Mouse (Mus musculus) neural tube, embryonic 15.5 days (tissue): Measurements from ENCODE around the gene Alppl2. TPM values are rescaled to one million over a fixed set of nuclear protein-coding genes. Genes with fewer than 3 reads are reported as not detected.
A peak's percentile ranks its signal among the peaks of the same experiment; 100 is the strongest.

Experiments used
- ATAC-seq: fragments of 200-750 bp; cut with Nextera tagmentation; 2 replicates; pipeline ENCODE4 v1.8.0; 2017; ENCODE audit warnings: mild to moderate bottlenecking, moderate TSS enrichment, moderate library complexity; ENCODE audit not compliant: low FRiP score
- H3K27ac ChIP-seq: fragments of 300-500 bp; sonication (generic); replicated peaks from 2 replicates; pipeline ENCODE4 v1.5.1; 2015; ENCODE audit warnings: mild to moderate bottlenecking, inconsistent platforms
- H3K27me3 ChIP-seq: fragments of 300-500 bp; sonication (generic); replicated peaks from 2 replicates; pipeline ENCODE4 v1.6.1; 2015; ENCODE audit warnings: inconsistent platforms
- H3K36me3 ChIP-seq: fragments of 300-500 bp; sonication (generic); 2 replicates; pipeline ENCODE4 v1.6.1; 2015; ENCODE audit warnings: inconsistent platforms
- H3K4me1 ChIP-seq: fragments of 300-500 bp; sonication (generic); 2 replicates; pipeline ENCODE4 v1.6.1; 2015; ENCODE audit warnings: inconsistent platforms
- H3K4me2 ChIP-seq: fragments of 300-500 bp; sonication (generic); 2 replicates; pipeline ENCODE4 v1.6.1; 2015; ENCODE audit warnings: inconsistent platforms, mild to moderate bottlenecking, moderate library complexity
- H3K4me3 ChIP-seq: fragments of 300-500 bp; sonication (generic); replicated peaks from 2 replicates; pipeline ENCODE4 v1.5.1; 2015; ENCODE audit warnings: mild to moderate bottlenecking, inconsistent platforms
- H3K9ac ChIP-seq: fragments of 300-500 bp; sonication (generic); replicated peaks from 2 replicates; pipeline ENCODE4 v1.6.1; 2015; ENCODE audit warnings: mild to moderate bottlenecking, inconsistent platforms
- H3K9me3 ChIP-seq: fragments of 300-500 bp; sonication (generic); replicated peaks from 2 replicates; pipeline ENCODE4 v1.6.1; 2016; ENCODE audit warnings: inconsistent platforms
- WGBS: fragments of 180-500 bp; shearing (Covaris S2); methylation state at CpG from one replicate; pipeline ENCODE4 v1.1.7; 2015; ENCODE audit warnings: mixed read lengths; 5-methylcytosine and 5-hydroxymethylcytosine counted together
- polyA plus RNA-seq: library from polyadenylated mRNA; unstranded; fragments of >200 nt; fragmentation: Nextera tagmentation; extraction: Ambion mirVana; gene quantifications from 2 replicates; pipeline ENCODE4 v1.2.1, GENCODE M21; 2015

Gene Alppl2
- not detected in 2 replicates for polyA plus RNA-seq

DNA sequence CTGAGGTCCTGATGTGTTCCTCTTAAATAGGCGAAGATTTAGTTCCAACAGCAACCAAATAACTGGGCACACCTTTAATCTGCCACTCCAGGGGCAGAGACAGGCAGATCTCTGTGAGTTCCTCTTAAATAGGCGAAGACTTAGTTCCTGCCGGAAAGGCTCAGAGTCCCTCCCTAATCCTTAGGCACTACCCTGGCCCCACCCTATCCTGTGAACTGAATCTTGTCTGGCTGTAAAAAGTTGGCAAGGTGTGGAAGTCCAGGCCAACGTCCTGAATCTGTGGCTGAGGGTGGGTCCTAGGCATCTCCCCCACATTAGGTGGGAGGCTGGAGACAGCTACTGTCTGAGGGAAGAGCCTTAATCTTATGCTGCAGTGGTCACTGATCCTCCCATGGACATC is at the start of gene Alppl2:
Alppl2 (minus strand) TSS at position 101 of the 400 bp plus-strand sequence.
- no peak within 1 kb of the TSS for H3K9ac ChIP-seq
- no peak for ATAC-seq
- 79% methylated on average over 4 of the region's 4 CpGs for WGBS
- no peaks in the 10 kb centered on the region for H3K36me3 ChIP-seq
- no peak within 1 kb of the TSS for H3K27ac ChIP-seq
- no peaks in the 10 kb centered on the region for H3K9me3 ChIP-seq
- no peak within 1 kb of the TSS for H3K4me3 ChIP-seq
- no peak within 1 kb of the TSS for H3K4me2 ChIP-seq
- H3K4me1 ChIP-seq, result no peaks in the 10 kb centered on the region
- H3K27me3 ChIP-seq, result no peaks in the 10 kb centered on the region

DNA sequence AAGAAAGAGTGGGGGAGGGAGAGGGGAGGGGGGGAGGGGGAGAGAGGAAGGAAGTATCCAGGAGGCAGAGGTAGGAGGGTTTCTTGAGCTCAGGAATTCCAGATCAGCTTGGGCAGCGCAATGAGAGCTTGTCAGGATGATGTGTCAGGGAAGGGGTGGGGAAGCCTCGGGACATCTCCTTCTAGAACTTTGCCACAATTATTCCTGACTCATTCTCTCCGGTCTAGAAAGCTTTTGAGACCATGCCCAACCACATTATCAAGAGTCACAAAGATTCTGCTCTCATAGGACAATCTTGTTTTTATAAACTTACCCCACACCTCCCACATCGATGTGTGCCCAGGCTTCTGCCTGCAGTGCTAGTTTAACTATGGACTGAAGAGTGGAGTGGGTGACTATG is 42.1 kb upstream of the Alppl2 start:
- no peak for ATAC-seq

GRCm38 (mm10) chr1:87127206-87128030 is 37.7 kb upstream of the Alppl2 start:
- ATAC-seq, result peak; percentile 50; the same call in 1 of the 2 replicates
- WGBS, result 10% methylated on average over 43 of the region's 43 CpGs
- 0 out of 2 replicates have a peak overlapping the region, but pooled peaks have one; percentile 8 for H3K9ac ChIP-seq
- no peak overlapping the region for H3K27ac ChIP-seq
- H3K9me3 ChIP-seq, result no peaks in the 10 kb centered on the region
- peak overlapping the region; percentile 53 for H3K4me2 ChIP-seq
- H3K4me1 ChIP-seq, result peaks cover 5% of the 10 kb centered on the region
- peak overlapping the region; percentile 27 for H3K4me3 ChIP-seq
- H3K36me3 ChIP-seq, result no peaks in the 10 kb centered on the region
- peaks cover 33% of the 10 kb centered on the region for H3K27me3 ChIP-seq

More for the DNA sequence above, 42.1 kb upstream of the Alppl2 start:
- Histone ChIP-seq H3K4me1 (peaks cover 5% of the 10 kb centered on the region), H3K9ac (no peak overlapping the region), H3K9me3 (no peaks in the 10 kb centered on the region), H3K27ac (no peak overlapping the region), H3K4me3 (no peak overlapping the region), H3K27me3 (peaks cover 24% of the 10 kb centered on the region), H3K4me2 (no peak overlapping the region), H3K36me3 (no peaks in the 10 kb centered on the region)
- WGBS, result 87% methylated on average over 4 of the region's 4 CpGs

DNA sequence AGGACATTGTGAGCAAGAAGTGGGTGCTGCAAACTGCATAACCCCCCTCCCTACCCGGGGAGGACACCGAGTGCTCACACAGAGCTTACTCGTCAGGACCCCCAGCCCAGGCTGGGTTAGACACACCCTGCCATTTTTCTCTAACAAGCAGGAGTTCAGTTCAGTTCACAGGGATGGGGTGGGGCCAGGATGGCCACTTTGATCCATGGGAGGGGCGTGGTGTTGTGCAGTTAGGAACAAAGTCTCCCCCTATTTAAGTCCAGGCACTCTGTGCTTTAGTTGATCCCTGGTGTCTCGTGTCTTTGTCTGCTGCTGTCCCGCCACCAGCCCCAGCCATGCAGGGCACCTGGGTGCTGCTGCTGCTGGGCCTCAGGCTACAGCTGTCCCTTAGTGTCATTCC is 34.9 kb upstream of the Alppl2 start, which contains the start of gene Akp3:
Akp3 (plus strand) TSS at position 301 of the 400 bp plus-strand sequence.
- no peak for ATAC-seq
- H3K36me3 ChIP-seq, result no peaks in the 10 kb centered on the region
- no peak within 1 kb of the TSS for H3K4me2 ChIP-seq
- no peaks in the 10 kb centered on the region for H3K9me3 ChIP-seq
- H3K9ac ChIP-seq, result no peak within 1 kb of the TSS
- H3K4me3 ChIP-seq, result no peak within 1 kb of the TSS
- peaks cover 33% of the 10 kb centered on the region for H3K27me3 ChIP-seq
- no peak within 1 kb of the TSS for H3K27ac ChIP-seq
- 69% methylated on average over 6 of the region's 6 CpGs for WGBS
- H3K4me1 ChIP-seq, result peaks cover 5% of the 10 kb centered on the region

DNA sequence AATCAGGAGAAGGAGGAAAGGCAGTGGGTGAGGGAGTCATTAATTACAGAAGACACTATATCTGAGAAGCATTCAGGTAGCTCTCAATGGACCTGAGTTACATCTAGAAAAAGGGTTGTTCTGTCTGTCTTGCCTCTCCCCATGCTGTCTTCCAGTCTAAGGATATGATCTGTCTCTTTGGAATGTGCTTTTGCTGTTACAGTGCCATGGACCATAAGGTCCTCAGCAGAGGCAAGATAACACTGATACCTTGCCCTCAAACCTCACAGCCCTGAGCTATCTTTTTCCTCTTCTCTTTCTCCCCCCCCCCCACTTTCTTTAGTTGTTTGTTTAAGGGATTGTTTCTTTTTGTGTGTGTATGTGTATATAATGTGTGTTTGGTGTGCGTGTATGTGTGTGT is 25.1 kb upstream of the Alppl2 start:
- H3K4me2 ChIP-seq, result no peak overlapping the region
- no peaks in the 10 kb centered on the region for H3K4me1 ChIP-seq
- 96% methylated on average over 1 of the region's 1 CpGs for WGBS
- H3K4me3 ChIP-seq, result no peak overlapping the region
- H3K27ac ChIP-seq, result no peak overlapping the region
- H3K27me3 ChIP-seq, result no peaks in the 10 kb centered on the region
- no peak overlapping the region for H3K9ac ChIP-seq
- no peaks in the 10 kb centered on the region for H3K36me3 ChIP-seq
- no peak for ATAC-seq
- H3K9me3 ChIP-seq, result no peaks in the 10 kb centered on the region

DNA sequence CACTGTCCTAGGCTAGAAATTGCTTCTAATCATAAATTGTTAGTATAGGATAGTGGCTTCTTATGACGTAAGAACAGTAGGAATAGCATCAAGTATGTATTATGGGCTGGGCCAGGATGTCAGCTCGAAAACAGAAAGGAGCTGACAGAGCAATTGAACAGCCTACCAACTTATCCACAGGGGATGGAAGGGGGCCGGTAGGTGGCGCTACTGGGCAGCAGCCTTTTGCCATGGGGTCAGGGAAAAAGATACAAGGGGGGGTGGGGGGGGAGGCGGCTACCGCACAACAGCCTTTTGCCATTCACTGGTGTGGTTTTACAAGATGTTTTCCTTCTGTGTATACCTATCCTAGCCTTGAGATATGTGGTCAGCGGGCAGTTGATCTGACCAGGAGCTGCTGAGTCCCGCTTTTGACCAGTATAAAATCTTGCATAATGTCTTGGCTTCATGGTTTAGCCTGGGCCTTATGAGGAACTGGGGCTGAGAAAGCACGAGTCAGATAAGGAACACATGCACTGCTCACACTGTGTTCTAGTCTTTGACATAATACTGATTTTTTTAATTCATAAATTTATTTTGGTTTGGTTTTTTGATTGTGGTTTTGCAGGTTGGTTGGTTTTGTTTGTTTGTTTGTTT is 22.1 kb upstream of the Alppl2 start:
- Histone ChIP-seq H3K4me1 (no peaks in the 10 kb centered on the region), H3K4me3 (no peak overlapping the region), H3K9me3 (no peaks in the 10 kb centered on the region), H3K27me3 (no peaks in the 10 kb centered on the region), H3K9ac (no peak overlapping the region), H3K4me2 (no peak overlapping the region), H3K36me3 (no peaks in the 10 kb centered on the region), H3K27ac (no peak overlapping the region)
- ATAC-seq, result no peak
- 36% methylated on average over 9 of the region's 9 CpGs for WGBS

- no peak for ATAC-seq
- Histone ChIP-seq H3K27me3 (no peaks in the 10 kb centered on the region), H3K4me1 (no peaks in the 10 kb centered on the region), H3K4me2 (no peak overlapping the region), H3K36me3 (no peaks in the 10 kb centered on the region), H3K4me3 (no peak overlapping the region), H3K27ac (no peak overlapping the region), H3K9me3 (no peaks in the 10 kb centered on the region), H3K9ac (no peak overlapping the region)
- WGBS, result 89% methylated on average over 4 of the region's 4 CpGs
Measured at GRCm38 (mm10) chr1:87108564-87108963, 18.8 kb upstream of the Alppl2 start.

GRCm38 (mm10) chr1:87106536-87106935 is 16.8 kb upstream of the Alppl2 start:
- Histone ChIP-seq H3K36me3 (no peaks in the 10 kb centered on the region), H3K4me1 (no peaks in the 10 kb centered on the region), H3K4me2 (no peak overlapping the region), H3K27me3 (no peaks in the 10 kb centered on the region), H3K9ac (no peak overlapping the region), H3K9me3 (no peaks in the 10 kb centered on the region), H3K27ac (no peak overlapping the region), H3K4me3 (no peak overlapping the region)
- ATAC-seq, result no peak
- WGBS, result 73% methylated on average over 8 of the region's 8 CpGs

GRCm38 (mm10) chr1:87103936-87104335 is 14.2 kb upstream of the Alppl2 start:
- WGBS, result 73% methylated on average over 1 of the region's 1 CpGs

GRCm38 (mm10) chr1:87102114-87102513 is 12.4 kb upstream of the Alppl2 start:
- H3K9me3 ChIP-seq, result no peaks in the 10 kb centered on the region
- H3K9ac ChIP-seq, result no peak overlapping the region
- no peak overlapping the region for H3K27ac ChIP-seq
- H3K4me1 ChIP-seq, result peaks cover 5% of the 10 kb centered on the region; the same call in 1 of the 2 replicates
- no peak for ATAC-seq
- peaks cover 5% of the 10 kb centered on the region; the same call in 1 of the 2 replicates for H3K27me3 ChIP-seq
- WGBS, result 80% methylated on average over 3 of the region's 3 CpGs
- no peak overlapping the region for H3K4me2 ChIP-seq
- no peaks in the 10 kb centered on the region for H3K36me3 ChIP-seq
- H3K4me3 ChIP-seq, result no peak overlapping the region

More at GRCm38 (mm10) chr1:87103936-87104335, 14.2 kb upstream of the Alppl2 start:
- no peak overlapping the region for H3K9ac ChIP-seq
- H3K4me3 ChIP-seq, result no peak overlapping the region
- no peaks in the 10 kb centered on the region for H3K9me3 ChIP-seq
- H3K36me3 ChIP-seq, result no peaks in the 10 kb centered on the region
- ATAC-seq, result no peak
- no peaks in the 10 kb centered on the region for H3K4me1 ChIP-seq
- H3K27ac ChIP-seq, result no peak overlapping the region
- H3K4me2 ChIP-seq, result no peak overlapping the region
- peaks cover 5% of the 10 kb centered on the region; the same call in 1 of the 2 replicates for H3K27me3 ChIP-seq

DNA sequence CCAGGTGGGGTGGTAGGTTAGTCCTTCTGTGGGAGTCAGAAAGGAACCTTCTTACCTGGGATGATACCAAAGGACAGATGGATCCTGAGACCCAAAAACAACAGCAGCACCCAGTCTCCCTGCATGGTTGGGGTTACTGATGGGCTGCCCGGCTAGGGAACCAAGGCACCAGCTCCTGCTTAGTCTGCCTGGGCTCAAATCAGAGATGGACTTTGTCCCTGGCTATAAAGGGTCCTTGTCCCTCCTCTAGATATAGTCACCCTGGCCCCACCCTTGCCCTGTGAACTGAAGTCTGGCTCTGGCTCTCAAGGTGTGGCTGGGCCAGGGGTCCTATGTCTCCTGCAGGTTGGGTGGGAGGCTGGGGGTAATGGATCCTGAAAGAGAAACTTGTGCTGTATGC is 11.7 kb upstream of the Alppl2 start, which contains the start of gene Alpi:
Alpi (minus strand) TSS at position 196 of the 400 bp plus-strand sequence.
- Histone ChIP-seq H3K9ac (no peak within 1 kb of the TSS), H3K9me3 (no peaks in the 10 kb centered on the region), H3K4me2 (no peak within 1 kb of the TSS), H3K4me1 (peaks cover 5% of the 10 kb centered on the region; the same call in 1 of the 2 replicates), H3K27ac (no peak within 1 kb of the TSS), H3K4me3 (no peak within 1 kb of the TSS), H3K27me3 (peaks cover 5% of the 10 kb centered on the region; the same call in 1 of the 2 replicates), H3K36me3 (no peaks in the 10 kb centered on the region)
- WGBS, result 95% methylated on average over 1 of the region's 1 CpGs
- no peak for ATAC-seq
